Mouse (Mus musculus): ENCODE data around the gene Lor. TPM values are rescaled to one million over a fixed set of nuclear protein-coding genes. Genes with fewer than 3 reads are reported as not detected.
A peak's percentile ranks its signal among the peaks of the same experiment; 100 is the strongest.

Gene Lor
- polyA plus RNA-seq, 1 experiment from 2014 or later: 6.0 TPM

GRCm38 (mm10) chr3:92050382-92051054 lies 32.4 kb downstream of the Lor start:
- Histone ChIP-seq H3K9me3 (ENCODE audit: control insufficient read depth, low read length) (no peaks in the 10 kb centered on the region), H3K4me1 (replicated peaks; ENCODE audit: control insufficient read depth, insufficient read depth, low read length) (no peaks in the 10 kb centered on the region), H3K4me2 (replicated peaks) (no peak overlapping the region), H3K27ac (no peak overlapping the region), H3K27me3 (ENCODE audit: control insufficient read depth, insufficient read depth, low read length) (no peaks in the 10 kb centered on the region), H3K36me3 (replicated peaks; ENCODE audit: control insufficient read depth, insufficient read depth) (no peaks in the 10 kb centered on the region), H3K9ac (no peak overlapping the region), H3K4me3 (replicated peaks; ENCODE audit: low read length) (no peak overlapping the region)
- 60% methylated on average over 6 of the region's 6 CpGs for WGBS
- peak; percentile 75 for DNase-seq (ENCODE audit: low spot score)
- no peak; the same call in 1 of the 2 replicates for ATAC-seq (ENCODE audit: low FRiP score)

- no peaks in the 10 kb centered on the region for H3K9me3 ChIP-seq (ENCODE audit: control insufficient read depth, low read length)
- ATAC-seq (ENCODE audit: low FRiP score) (no peak), DNase-seq (ENCODE audit: low spot score) (no peak)
- H3K27ac ChIP-seq: no peak overlapping the region
- no peak overlapping the region for H3K9ac ChIP-seq
- no peaks in the 10 kb centered on the region for H3K36me3 ChIP-seq (replicated peaks; ENCODE audit: control insufficient read depth, insufficient read depth)
- H3K27me3 ChIP-seq (ENCODE audit: control insufficient read depth, insufficient read depth, low read length): no peaks in the 10 kb centered on the region
- H3K4me2 ChIP-seq (replicated peaks): no peak overlapping the region
- H3K4me1 ChIP-seq (replicated peaks; ENCODE audit: control insufficient read depth, insufficient read depth, low read length): no peaks in the 10 kb centered on the region
- 61% methylated on average over 1 of the region's 1 CpGs for WGBS
- no peak overlapping the region for H3K4me3 ChIP-seq (replicated peaks; ENCODE audit: low read length)
Measured at GRCm38 (mm10) chr3:92033892-92034291, 49.0 kb downstream of the Lor start.

- no peaks in the 10 kb centered on the region for H3K9me3 ChIP-seq (ENCODE audit: control insufficient read depth, low read length)
- 50% methylated on average over 2 of the region's 2 CpGs for WGBS
- no peaks in the 10 kb centered on the region for H3K36me3 ChIP-seq (replicated peaks; ENCODE audit: control insufficient read depth, insufficient read depth)
- no peaks in the 10 kb centered on the region for H3K27me3 ChIP-seq (ENCODE audit: control insufficient read depth, insufficient read depth, low read length)
- DNase-seq (ENCODE audit: low spot score) (no peak), ATAC-seq (ENCODE audit: low FRiP score) (no peak)
- no peak overlapping the region for H3K9ac ChIP-seq
- H3K27ac ChIP-seq: no peak overlapping the region
- H3K4me2 ChIP-seq (replicated peaks): no peak overlapping the region
- H3K4me1 ChIP-seq (replicated peaks; ENCODE audit: control insufficient read depth, insufficient read depth, low read length): no peaks in the 10 kb centered on the region
- no peak overlapping the region for H3K4me3 ChIP-seq (replicated peaks; ENCODE audit: low read length)
Measured at GRCm38 (mm10) chr3:92033203-92033602, 49.7 kb downstream of the Lor start.

Small RNA genes within 50 kb of the gene (microRNA-seq; reads per million reads assigned to microRNA genes)
- gene Gm25145: not detected

Other genes with a start within 250 kb of the Lor start
- gene Pglyrp3, start 68.6 kb downstream of the Lor start, polyA plus RNA-seq (2014; fragmentation: Nextera tagmentation; extraction: Ambion mirVana): not detected in 2 replicates
- not detected in 2 replicates for gene Prr9, start 40.8 kb upstream of the Lor start, polyA plus RNA-seq (2014; fragmentation: Nextera tagmentation; extraction: Ambion mirVana)
- not detected in 2 replicates for gene Lelp1, start 59.6 kb upstream of the Lor start, polyA plus RNA-seq (2014; fragmentation: Nextera tagmentation; extraction: Ambion mirVana)
- not detected in 2 replicates for gene Sprr2a1, start 132.7 kb upstream of the Lor start, polyA plus RNA-seq (2014; fragmentation: Nextera tagmentation; extraction: Ambion mirVana)
- not detected in 2 replicates for gene Sprr2a2, start 132.8 kb upstream of the Lor start, polyA plus RNA-seq (2014; fragmentation: Nextera tagmentation; extraction: Ambion mirVana)
- not detected in 2 replicates for gene Sprr2a3, start 202.3 kb upstream of the Lor start, polyA plus RNA-seq (2014; fragmentation: Nextera tagmentation; extraction: Ambion mirVana)
- 0.27 TPM in 1 of 2 replicates, not detected in the other for gene Sprr2b, start 233.5 kb upstream of the Lor start, polyA plus RNA-seq (2014; fragmentation: Nextera tagmentation; extraction: Ambion mirVana)